ENCODE assay signal across 13 mouse cellular contexts in genomic region chr12:80574318-80574717, GRCm38 (mm10). TPM values are rescaled to one million over a fixed set of nuclear protein-coding genes. Genes with fewer than 3 reads are reported as not detected.
DNase-seq lines count a peak whose midpoint lies in the region; ATAC-seq and TF ChIP-seq lines count a peak whose summit lies in the region.
"Had no signal": no experiment of that assay in that cellular context is flagged by ENCODE, and none has a peak within 500 bp of the region (broad histone marks: within the 10 kb centered on the region; RNA-seq: fewer than 3 reads in every experiment).

No protein-coding gene starts in this region.

- H3K36me3 ChIP-seq in forebrain, embryonic 11.5 days (ENCODE audit: control insufficient read depth, insufficient read depth, low read length) = no peaks in the 10 kb centered on the region
- H3K36me3 ChIP-seq in forebrain, embryonic 15.5 days = no peaks in the 10 kb centered on the region
- no peaks in the 10 kb centered on the region for H3K36me3 ChIP-seq in lung, postnatal 0 days (ENCODE audit: insufficient read depth, low read length)
- no peaks in the 10 kb centered on the region for H3K36me3 ChIP-seq in limb, embryonic 10.5 days
- H3K36me3 ChIP-seq in stomach, postnatal 0 days (ENCODE audit: control insufficient read depth, insufficient read depth, low read length) = no peaks in the 10 kb centered on the region

- no peak for TF ChIP-seq CTCF in lung, postnatal 0 days (IDR thresholded peaks at IDR 0.05)
- no peak for TF ChIP-seq CTCF in stomach, postnatal 0 days (IDR thresholded peaks at IDR 0.05; ENCODE audit: low read depth)

- 89% methylated on average over 4 of the region's 4 CpGs for WGBS in forebrain, embryonic 11.5 days
- WGBS in forebrain, embryonic 15.5 days = 88% methylated on average over 4 of the region's 4 CpGs
- WGBS in lung, postnatal 0 days = 90% methylated on average over 4 of the region's 4 CpGs
- 91% methylated on average over 4 of the region's 4 CpGs for WGBS in limb, embryonic 10.5 days
- 79% methylated on average over 4 of the region's 4 CpGs for WGBS in stomach, postnatal 0 days

- H3K4me1 ChIP-seq in forebrain, embryonic 11.5 days (replicated peaks; ENCODE audit: control insufficient read depth, insufficient read depth, low read length) = no peaks in the 10 kb centered on the region; the same call in 1 of the 2 replicates
- no peaks in the 10 kb centered on the region; the same call in 1 of the 2 replicates for H3K4me1 ChIP-seq in forebrain, embryonic 15.5 days
- no peaks in the 10 kb centered on the region for H3K4me1 ChIP-seq in lung, postnatal 0 days (ENCODE audit: insufficient read depth, low read depth, low read length)
- peaks cover 8% of the 10 kb centered on the region for H3K4me1 ChIP-seq in limb, embryonic 10.5 days
- no peaks in the 10 kb centered on the region for H3K4me1 ChIP-seq in stomach, postnatal 0 days (replicated peaks; ENCODE audit: control insufficient read depth, insufficient read depth)

- H3K4me2 ChIP-seq in forebrain, embryonic 11.5 days (ENCODE audit: low read depth, low read length, severe bottlenecking) = no peak overlapping the region
- no peak overlapping the region for H3K4me2 ChIP-seq in forebrain, embryonic 15.5 days (replicated peaks)
- H3K4me2 ChIP-seq in lung, postnatal 0 days (replicated peaks; ENCODE audit: low read depth, low read length) = no peak overlapping the region
- H3K4me2 ChIP-seq in stomach, postnatal 0 days (replicated peaks; ENCODE audit: low read depth) = no peak overlapping the region

- DNase-seq in forebrain, embryonic 11.5 days (ENCODE audit: low spot score) = no peak
- DNase-seq in lung, postnatal 0 days (ENCODE audit: low spot score) = peak; percentile 8
- DNase-seq in lung, postnatal 25 days (ENCODE audit: low spot score) = no peak
- DNase-seq in limb, embryonic 10.5 days (ENCODE audit: low spot score) = no peak
- no peak for DNase-seq in stomach, postnatal 0 days (ENCODE audit: low spot score)
- no peak for DNase-seq in frontal cortex, postnatal 10 days (ENCODE audit: low spot score in 2 of 2)
- no peak for DNase-seq in gastrocnemius, postnatal 25 days
- DNase-seq: adrenal gland, adult 8-10 months; cerebellum, adult 11 months; gastrocnemius, postnatal 36 days had no signal

- no peaks in the 10 kb centered on the region for H3K9me3 ChIP-seq in forebrain, embryonic 11.5 days (ENCODE audit: control insufficient read depth, low read length)
- H3K9me3 ChIP-seq in forebrain, embryonic 15.5 days = no peaks in the 10 kb centered on the region
- H3K9me3 ChIP-seq in lung, postnatal 0 days (ENCODE audit: low read length) = no peaks in the 10 kb centered on the region
- no peaks in the 10 kb centered on the region for H3K9me3 ChIP-seq in limb, embryonic 10.5 days (replicated peaks)
- no peaks in the 10 kb centered on the region for H3K9me3 ChIP-seq in stomach, postnatal 0 days (ENCODE audit: control insufficient read depth, low read length)

- H3K4me3 ChIP-seq in forebrain, embryonic 11.5 days (ENCODE audit: low read depth, low read length) = no peak overlapping the region
- no peak overlapping the region for H3K4me3 ChIP-seq in forebrain, embryonic 15.5 days
- H3K4me3 ChIP-seq in lung, postnatal 0 days (ENCODE audit: low read depth, low read length) = no peak overlapping the region
- no peak overlapping the region for H3K4me3 ChIP-seq in limb, embryonic 10.5 days
- no peak overlapping the region for H3K4me3 ChIP-seq in stomach, postnatal 0 days (ENCODE audit: low read depth, low read length)

- no peaks in the 10 kb centered on the region for H3K27me3 ChIP-seq in forebrain, embryonic 11.5 days (ENCODE audit: control insufficient read depth, insufficient read depth, low read length)
- no peaks in the 10 kb centered on the region for H3K27me3 ChIP-seq in forebrain, embryonic 15.5 days
- H3K27me3 ChIP-seq in lung, postnatal 0 days (replicated peaks; ENCODE audit: insufficient read depth, low read length) = no peaks in the 10 kb centered on the region
- no peaks in the 10 kb centered on the region for H3K27me3 ChIP-seq in limb, embryonic 10.5 days (ENCODE audit: low read depth, poor library complexity, severe bottlenecking)
- no peaks in the 10 kb centered on the region for H3K27me3 ChIP-seq in stomach, postnatal 0 days (ENCODE audit: control insufficient read depth, insufficient read depth, low read length)

- no peak for ATAC-seq in forebrain, embryonic 11.5 days (replicated peaks; ENCODE audit: low FRiP score)
- ATAC-seq in forebrain, embryonic 15.5 days (replicated peaks) = no peak
- peak; percentile 67 for ATAC-seq in lung, postnatal 0 days
- 0 out of 2 replicates have a peak, but pooled peaks have one; percentile 41 for ATAC-seq in stomach, postnatal 0 days (ENCODE audit: low FRiP score, low TSS enrichment)

- TF ChIP-seq EP300 in lung, postnatal 0 days (IDR thresholded peaks at IDR 0.05) = no peak
- TF ChIP-seq EP300 in stomach, postnatal 0 days (optimal IDR thresholded peaks at IDR 0.05) = no peak

- H3K27ac ChIP-seq in forebrain, embryonic 11.5 days (ENCODE audit: low read depth, low read length) = 0 out of 2 replicates have a peak overlapping the region, but pooled peaks have one; percentile 25
- H3K27ac ChIP-seq in forebrain, embryonic 15.5 days (replicated peaks) = no peak overlapping the region
- no peak overlapping the region for H3K27ac ChIP-seq in lung, postnatal 0 days (ENCODE audit: low read length)
- peak overlapping the region; percentile 11; the same call in 1 of the 2 replicates for H3K27ac ChIP-seq in limb, embryonic 10.5 days
- H3K27ac ChIP-seq in stomach, postnatal 0 days (replicated peaks) = no peak overlapping the region

- H3K9ac ChIP-seq in forebrain, embryonic 11.5 days (ENCODE audit: low read length) = no peak overlapping the region; the same call in 1 of the 2 replicates
- H3K9ac ChIP-seq in forebrain, embryonic 15.5 days (replicated peaks) = no peak overlapping the region
- H3K9ac ChIP-seq in lung, postnatal 0 days (replicated peaks; ENCODE audit: low read depth) = no peak overlapping the region
- no peak overlapping the region for H3K9ac ChIP-seq in stomach, postnatal 0 days (ENCODE audit: low read length)
- H3K9ac ChIP-seq: lung, embryonic 14.5 days had no signal

RNA-seq across cellular contexts. Expression of gene Galnt16, which starts 56.2 kb away (rescaled TPM):
- 19.9 and 20.3 TPM in 2 replicates for polyA plus RNA-seq in forebrain, embryonic 11.5 days (2014; fragmentation: Nextera tagmentation; extraction: Ambion mirVana)
- polyA plus RNA-seq in forebrain, embryonic 15.5 days (2015; fragmentation: Nextera tagmentation; extraction: Ambion mirVana) = 21.2 and 23.7 TPM in 2 replicates
- 5.5 and 5.6 TPM in 2 replicates for polyA plus RNA-seq in lung, postnatal 0 days (2015; fragmentation: Nextera tagmentation; extraction: Ambion mirVana)
- polyA plus RNA-seq in limb, embryonic 10.5 days (2016; fragmentation: Nextera tagmentation; extraction: Ambion mirVana) = 5.1 and 6.1 TPM in 2 replicates
- polyA plus RNA-seq in stomach, postnatal 0 days (2015; fragmentation: Nextera tagmentation; extraction: Ambion mirVana) = 6.1 and 6.3 TPM in 2 replicates
- total RNA-seq in gastrocnemius, postnatal 25 days (2021) = 1 to 10 TPM; 3.9 to 6.0 TPM
- total RNA-seq: MEL had no signal

Comparison
In these comparisons a context has a peak if more than half of its experiments do, and no peak if none do; other contexts are left out.
1. H3K27ac ChIP-seq: peak in forebrain, embryonic 11.5 days (single experiment) and limb, embryonic 10.5 days (single experiment); none in forebrain, embryonic 15.5 days (single experiment), lung, postnatal 0 days (single experiment) and stomach, postnatal 0 days (single experiment).
2. ATAC-seq: peak in lung, postnatal 0 days (single experiment) and stomach, postnatal 0 days (single experiment); none in forebrain, embryonic 11.5 days (single experiment) and forebrain, embryonic 15.5 days (single experiment).